ENCODE assay signal across 20 mouse cellular contexts in the genomic region with DNA sequence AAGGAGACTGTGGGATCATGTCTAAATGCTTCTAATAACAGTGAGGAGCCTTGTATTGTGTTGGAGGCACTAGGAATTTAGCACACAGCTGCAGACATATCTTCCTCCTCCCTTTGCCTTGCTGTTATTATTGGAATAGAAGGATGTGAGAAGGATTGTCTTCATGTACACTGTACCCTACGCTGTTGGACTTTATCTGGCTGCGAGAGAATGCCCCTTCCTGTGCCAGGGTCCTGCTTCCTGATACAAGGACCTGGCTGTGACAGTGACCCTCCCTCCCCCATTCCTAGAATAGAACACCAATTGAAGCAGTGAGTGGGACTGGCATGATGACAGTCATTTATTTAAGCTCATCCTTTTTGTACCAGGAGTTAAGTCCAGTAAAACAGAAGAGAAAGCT.
"Had no signal": no experiment of that assay in that cellular context is flagged by ENCODE, and none has a peak within 500 bp of the region (broad histone marks: within the 10 kb centered on the region; RNA-seq: fewer than 3 reads in every experiment).

No protein-coding gene starts in this region.

- ATAC-seq: intestine, embryonic 16.5 days; midbrain, embryonic 13.5 days had no signal

- H3K27ac ChIP-seq: kidney, embryonic 15.5 days; layer of hippocampus, adult 2 months; left cerebral cortex, adult 2 months; limb, embryonic 10.5 days; liver, embryonic 15.5 days; midbrain, embryonic 13.5 days; neural tube, embryonic 15.5 days had no signal

- H3K4me3 ChIP-seq: kidney, embryonic 15.5 days; layer of hippocampus, adult 2 months; left cerebral cortex, adult 2 months; limb, embryonic 10.5 days; liver, embryonic 15.5 days; midbrain, embryonic 13.5 days; myocyte; neural tube, embryonic 15.5 days had no signal

- H3K9me3 ChIP-seq: kidney, embryonic 15.5 days; limb, embryonic 10.5 days; liver, embryonic 15.5 days; midbrain, embryonic 13.5 days; neural tube, embryonic 15.5 days had no signal

- H3K27me3 ChIP-seq: kidney, embryonic 15.5 days; liver, embryonic 15.5 days; midbrain, embryonic 13.5 days; neural tube, embryonic 15.5 days had no signal

- DNase-seq: kidney, adult 2 months; kidney, postnatal 14 days; lung, embryonic 14.5 days; lung, postnatal 10 days; lung, postnatal 4 days; retina, postnatal 1 day; right cerebral cortex, postnatal 4 days; spleen, adult 18-20 months; thymus, adult 2 months; thymus, postnatal 25 days had no signal

- H3K4me2 ChIP-seq: kidney, embryonic 15.5 days; liver, embryonic 11.5 days; liver, embryonic 15.5 days; lung, embryonic 14.5 days; midbrain, embryonic 13.5 days; neural tube, embryonic 15.5 days had no signal

- H3K36me3 ChIP-seq: kidney, embryonic 15.5 days; limb, embryonic 10.5 days; liver, embryonic 15.5 days; midbrain, embryonic 13.5 days; neural tube, embryonic 15.5 days had no signal

- H3K4me1 ChIP-seq: kidney, embryonic 15.5 days; limb, embryonic 10.5 days; liver, embryonic 15.5 days; midbrain, embryonic 13.5 days; neural tube, embryonic 15.5 days had no signal

- H3K9ac ChIP-seq: kidney, embryonic 15.5 days; liver, embryonic 15.5 days; lung, embryonic 14.5 days; midbrain, embryonic 13.5 days; neural tube, embryonic 15.5 days had no signal
